Mouse (Mus musculus): ENCODE data around the gene Tsen54.
"Not testable (repeated sequence)": the region's sequence is repeated elsewhere in the genome, so short reads cannot be mapped to it uniquely, and the experiment has no call there.

Tsen54 gene

DNA sequence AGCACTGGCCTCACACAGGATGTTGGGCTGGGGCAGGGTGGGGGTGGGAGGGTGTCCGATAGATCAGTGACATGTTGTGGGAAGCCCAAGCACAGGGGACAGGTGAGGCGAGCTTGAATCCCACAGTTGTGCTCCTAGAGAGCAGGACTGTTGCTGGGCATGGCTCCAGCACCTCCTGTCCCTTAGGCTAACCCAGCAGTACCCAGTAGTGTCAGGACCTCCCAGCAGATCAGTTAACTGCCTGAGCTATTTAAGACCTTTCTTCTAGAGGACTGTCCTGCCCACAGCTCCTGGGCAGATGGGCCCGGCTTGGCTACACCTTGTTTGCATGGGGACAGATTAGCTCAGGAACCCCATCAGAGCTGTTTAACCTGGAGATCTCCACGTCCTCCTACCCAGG lies 14.5 kb downstream of the Tsen54 start:
- no peak for DNase-seq (ENCODE audit: low spot score in 2 of 2)

DNA sequence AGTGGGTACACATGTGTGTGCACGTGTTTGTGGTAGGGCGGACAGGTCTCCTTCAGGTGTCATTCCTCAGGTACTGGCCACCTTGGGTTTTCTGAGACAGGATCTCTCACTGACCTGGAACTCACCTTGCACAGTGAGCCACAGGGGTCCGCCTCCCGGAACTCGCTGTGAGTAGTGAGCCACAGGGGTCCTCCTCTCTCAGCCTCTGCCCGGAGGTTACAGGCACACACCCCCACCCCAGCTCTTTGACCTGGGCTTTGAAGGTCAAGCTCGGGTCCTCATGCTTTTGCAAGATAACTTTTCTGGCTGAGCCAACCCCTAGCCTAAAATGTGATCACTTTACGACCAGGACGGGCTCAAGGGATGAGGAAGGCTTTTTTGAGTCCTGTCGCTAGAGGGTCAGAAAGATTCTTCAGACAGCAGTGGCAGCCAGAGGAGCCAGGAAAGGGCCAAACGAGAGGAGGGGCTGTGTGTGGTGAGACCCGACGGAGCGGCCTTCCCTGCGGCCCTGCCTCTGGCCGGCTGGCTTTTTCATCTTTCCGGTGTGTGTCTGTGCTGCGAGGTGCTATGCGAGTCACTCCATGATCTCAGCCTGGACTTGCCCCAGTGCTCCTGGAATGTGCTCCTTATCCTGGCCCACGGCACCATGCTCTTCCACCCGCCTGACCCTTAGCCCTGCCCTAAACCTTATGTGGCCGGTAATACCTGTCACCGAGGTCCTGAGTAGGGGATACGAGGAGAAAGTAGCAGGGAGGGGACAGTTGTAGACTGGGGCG lies 16.2 kb downstream of the Tsen54 start:
- DNase-seq (ENCODE audit: low spot score in 2 of 2): no peak

DNA sequence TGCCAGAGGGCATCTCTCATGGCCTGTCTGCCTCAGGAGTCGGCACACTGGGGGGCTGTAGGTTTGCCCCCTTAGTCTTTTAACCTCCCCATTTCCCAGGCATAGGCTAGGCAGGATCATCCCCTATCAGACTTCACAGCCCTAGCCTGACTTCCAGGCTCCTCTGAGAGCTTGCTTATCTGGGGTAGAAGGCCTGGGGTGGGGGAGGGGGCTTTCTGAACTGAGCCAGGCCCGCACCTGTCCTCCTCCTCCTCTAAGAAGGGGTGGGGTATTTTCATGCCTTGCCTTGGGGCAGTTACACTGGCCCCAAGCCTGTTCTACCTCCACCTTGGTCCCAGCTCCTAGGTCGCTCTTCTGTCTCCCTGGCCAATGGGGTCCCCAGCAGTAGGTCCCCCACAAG lies 17.0 kb downstream of the Tsen54 start:
- no peak for DNase-seq (ENCODE audit: low spot score in 2 of 2)

DNA sequence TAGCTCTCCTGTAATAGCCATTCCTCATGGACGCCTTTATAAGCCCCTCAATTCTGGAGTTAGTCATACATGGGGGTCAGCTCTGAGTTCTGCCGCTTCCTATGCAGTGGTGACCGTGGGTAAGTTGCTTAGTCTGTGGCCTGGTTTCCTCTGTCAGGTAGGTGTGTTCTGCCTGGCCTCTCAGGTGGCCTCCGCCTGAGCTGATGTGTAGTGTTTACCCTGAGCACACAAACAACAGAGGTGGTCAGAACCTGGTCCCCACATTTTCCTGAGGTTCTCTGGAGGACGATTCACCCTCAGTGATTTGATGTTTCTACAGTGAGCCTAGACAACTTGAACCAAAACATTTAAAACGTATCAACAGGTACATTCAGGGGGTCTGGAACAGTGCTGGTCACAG lies 17.5 kb downstream of the Tsen54 start:
- DNase-seq (ENCODE audit: low spot score in 2 of 2): no peak

DNA sequence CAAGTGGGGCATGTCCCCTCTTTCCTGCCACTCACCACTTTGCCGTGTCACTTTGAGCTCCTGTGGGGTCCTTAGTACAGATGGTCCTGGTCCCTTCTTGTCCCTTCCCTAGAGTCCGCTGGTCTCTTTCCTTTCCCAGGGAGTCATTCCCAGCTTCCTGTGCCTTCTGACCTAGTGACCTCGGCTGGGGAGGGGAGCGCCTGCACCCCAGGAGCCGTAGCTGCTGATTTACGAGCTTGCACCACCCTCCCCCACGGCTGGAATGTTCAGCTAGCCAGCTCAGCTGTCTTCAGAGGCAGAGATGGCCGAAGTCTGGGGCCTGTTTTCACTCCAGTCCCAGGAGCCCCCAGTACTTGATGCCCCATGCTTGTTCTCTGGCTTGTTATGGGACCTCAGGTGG lies 18.0 kb downstream of the Tsen54 start:
- no peak for DNase-seq (ENCODE audit: low spot score in 2 of 2)

DNA sequence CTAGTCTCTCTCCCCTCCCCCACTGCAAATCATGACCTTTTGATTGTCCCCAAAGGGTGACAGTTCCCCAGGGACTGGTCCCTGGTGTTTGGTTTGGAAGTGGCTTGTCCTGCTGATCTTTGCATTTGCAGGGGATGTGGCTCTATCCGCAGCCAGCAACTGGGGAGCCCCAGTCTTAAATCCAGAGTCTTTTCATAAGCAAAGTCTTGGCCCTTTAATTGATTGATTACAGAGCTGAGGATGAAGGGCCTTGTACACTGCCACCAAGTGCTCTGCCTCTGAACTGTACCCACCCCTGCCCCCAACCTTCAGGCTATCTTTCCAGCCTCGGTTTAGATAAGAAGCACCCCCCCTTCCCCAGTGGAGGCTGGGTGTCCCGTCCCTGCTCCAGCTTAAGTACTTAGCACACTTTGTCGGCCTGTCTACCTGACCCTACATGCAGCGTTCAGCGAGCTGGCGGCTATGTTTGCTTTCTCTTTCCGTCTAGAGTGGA lies 18.5 kb downstream of the Tsen54 start:
- DNase-seq (ENCODE audit: low spot score in 2 of 2): no peak

DNA sequence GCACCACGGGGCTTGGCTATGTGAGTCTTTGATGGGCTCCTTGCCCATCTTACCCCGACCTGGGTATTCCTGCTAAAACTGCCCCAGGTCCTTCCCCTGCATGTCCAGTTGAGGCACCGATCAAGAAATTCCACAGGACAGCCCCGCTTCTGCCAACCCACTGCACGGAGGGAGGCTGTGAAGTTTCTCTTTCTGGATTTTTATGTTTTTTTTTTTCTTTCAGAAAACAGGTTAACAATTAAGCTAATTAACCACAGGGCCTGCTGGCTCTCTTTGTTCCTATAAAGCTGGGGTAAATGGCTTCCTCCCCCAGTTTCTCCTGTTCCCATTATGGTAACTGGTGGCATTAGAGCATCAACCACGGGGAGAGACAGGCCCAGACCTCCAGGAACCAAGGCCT lies 19.5 kb downstream of the Tsen54 start:
- DNase-seq (ENCODE audit: low spot score in 2 of 2): no peak

DNA sequence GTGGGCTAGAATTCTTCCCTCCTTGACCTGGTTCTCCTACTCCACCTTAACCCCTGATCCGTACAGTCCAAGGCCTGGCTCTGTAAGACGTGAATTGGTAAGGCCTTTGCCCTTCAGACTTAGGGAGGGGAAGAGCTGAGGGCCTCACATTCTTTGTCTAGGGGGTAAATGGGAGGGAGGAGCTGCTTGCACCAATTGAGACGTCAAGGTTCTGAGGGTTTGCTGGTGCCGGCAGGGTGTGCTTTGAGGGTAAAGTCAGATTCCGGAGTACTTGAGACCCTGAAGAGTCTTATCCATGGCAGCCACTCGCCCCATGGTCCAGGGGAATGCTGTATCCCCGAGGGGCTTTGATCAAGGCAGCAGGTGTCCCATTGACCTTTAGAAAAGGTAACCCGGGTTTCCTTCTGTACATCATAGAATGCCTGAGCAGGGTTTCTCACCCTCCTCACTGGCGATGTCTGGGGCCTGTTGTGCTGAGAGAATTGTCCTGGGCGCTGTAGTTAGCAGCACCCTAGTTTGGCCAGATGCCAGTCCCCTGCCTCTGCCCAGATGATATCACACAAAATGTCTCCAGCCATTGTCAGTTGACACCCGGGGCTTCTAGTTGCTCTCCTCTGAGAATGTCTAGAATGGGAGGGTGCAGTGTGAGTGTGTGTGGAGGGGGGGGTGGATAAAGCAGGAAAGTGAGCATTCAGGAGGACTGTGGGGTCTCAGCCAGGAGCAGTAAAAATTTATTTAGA lies 22.3 kb downstream of the Tsen54 start:
- no peak for DNase-seq (ENCODE audit: low spot score in 2 of 2)

DNA sequence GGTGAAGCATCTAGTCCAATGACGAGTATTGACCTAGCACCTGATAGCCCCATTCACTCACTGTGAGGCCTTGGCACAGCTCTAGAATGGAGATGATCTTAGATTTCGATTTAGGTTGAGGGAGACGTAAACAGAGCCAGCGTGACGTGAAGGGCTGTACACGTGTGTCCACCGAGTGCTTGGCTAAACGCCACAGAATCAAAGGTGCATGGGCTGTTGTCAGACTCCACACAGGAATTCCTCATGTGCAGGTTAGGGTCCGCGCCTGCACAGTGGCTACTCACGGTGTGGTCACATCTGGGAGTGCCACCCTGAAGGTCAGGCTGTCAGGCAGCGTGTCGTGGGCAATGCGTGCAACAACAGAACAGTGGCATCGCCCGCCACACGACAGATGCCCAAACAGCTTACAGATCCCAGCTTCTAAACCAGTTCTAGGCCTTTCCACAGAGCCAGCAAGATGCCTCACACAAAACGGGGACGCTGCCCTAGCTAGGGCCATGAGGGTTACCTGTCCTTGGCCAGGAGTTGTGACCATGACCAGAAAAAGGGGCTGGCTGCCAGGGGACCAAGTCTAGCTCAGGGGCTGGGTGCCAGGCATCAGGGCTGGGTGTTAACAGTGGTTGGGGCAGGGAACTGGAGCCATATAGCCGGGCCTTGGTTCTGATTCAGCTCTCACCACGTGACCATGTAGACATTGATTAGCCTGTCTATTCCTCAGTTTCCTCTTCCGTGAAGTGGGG lies 23.3 kb downstream of the Tsen54 start:
- no peak for DNase-seq (ENCODE audit: low spot score in 2 of 2)

DNA sequence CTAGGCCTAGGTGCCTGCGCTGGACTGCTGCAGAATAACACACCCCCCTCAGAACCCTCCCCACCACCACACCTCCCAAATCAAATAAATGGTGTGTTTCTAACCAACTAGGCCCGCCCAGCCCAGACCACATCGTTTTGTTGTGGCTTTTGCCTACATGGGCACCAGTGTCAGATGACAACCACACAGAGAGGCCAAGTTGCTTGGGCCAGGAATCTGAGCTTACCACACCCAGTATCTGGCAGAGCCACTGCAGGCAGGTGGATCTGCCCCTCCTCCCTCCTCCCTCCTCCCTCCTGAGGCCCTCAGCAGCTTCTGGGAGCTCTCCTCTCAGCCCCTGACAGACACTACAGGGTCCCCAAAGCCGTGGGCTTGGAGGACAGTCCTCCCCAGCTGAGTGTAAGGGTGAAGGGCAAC lies 24.4 kb downstream of the Tsen54 start:
- DNase-seq (ENCODE audit: low spot score in 2 of 2): no peak

DNA sequence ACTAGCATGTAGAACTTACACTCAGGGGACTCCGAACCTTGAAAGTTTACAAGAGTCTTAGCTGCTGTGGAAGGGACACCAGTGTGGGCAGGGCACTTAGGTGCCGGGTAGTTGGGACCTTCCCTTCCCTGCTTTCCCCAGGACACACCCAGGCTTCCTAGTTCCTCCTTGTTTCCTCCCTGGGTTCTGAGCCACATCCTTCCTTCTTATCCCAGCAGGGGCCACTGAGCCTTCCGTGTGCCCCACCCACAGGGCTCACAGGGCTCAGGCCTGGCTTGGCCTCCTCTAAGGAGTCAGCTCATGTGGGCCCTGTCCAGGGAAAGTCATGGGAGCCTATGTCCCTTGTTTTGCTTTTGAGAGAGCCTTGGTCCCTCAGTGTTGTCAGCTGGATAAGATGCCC lies 25.2 kb downstream of the Tsen54 start:
- no peak for DNase-seq (ENCODE audit: low spot score in 2 of 2)

DNA sequence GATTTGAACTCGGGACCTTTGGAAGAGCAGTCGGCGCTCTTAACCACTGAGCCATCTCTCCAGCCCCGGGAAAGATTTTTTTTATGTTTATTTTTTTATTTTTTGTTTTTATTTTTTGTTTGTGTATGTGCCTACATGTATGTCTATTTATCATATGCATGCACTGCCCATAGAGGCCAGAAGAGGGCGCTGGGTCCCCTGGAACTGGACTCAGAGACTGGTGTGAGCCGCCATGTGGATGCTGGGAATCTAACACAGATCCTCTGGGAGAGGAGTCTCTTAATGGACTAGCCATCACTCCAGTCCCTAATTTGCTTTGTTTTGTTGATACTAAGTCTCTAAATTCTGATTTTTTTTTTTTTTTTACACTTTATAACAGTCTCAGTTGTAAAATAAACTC lies 26.5 kb downstream of the Tsen54 start:
- no peak for DNase-seq (ENCODE audit: low spot score in 2 of 2)

DNA sequence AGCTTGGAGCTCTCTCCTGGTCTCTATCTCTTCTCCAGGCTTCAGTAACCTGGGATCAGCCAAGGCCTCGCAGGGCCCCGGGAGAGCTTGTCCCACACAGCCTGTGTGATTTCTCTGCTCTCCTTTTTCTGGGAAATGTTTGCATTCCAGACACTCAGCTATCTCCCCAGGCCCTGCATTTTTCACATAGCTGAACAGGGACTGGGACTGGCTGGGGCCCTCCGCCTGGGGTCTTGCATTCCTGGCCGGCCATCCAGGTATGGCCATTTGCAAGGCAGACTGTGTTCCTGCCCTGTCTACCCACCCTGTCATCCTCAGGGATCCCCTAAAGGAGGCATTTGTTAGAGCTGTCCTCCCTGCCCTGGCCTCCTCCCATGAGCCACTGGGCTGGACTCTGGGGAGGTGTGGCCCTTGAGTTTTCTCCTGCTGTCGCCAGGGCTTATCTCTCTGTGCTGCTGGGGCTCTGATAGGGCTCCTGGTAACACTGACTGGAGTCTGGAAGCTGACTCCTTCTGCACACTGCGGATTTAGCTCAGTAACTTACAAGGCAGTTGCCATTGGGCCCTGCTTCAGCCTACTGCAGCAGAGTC lies 27.5 kb downstream of the Tsen54 start:
- DNase-seq (ENCODE audit: low spot score in 2 of 2): no peak

DNA sequence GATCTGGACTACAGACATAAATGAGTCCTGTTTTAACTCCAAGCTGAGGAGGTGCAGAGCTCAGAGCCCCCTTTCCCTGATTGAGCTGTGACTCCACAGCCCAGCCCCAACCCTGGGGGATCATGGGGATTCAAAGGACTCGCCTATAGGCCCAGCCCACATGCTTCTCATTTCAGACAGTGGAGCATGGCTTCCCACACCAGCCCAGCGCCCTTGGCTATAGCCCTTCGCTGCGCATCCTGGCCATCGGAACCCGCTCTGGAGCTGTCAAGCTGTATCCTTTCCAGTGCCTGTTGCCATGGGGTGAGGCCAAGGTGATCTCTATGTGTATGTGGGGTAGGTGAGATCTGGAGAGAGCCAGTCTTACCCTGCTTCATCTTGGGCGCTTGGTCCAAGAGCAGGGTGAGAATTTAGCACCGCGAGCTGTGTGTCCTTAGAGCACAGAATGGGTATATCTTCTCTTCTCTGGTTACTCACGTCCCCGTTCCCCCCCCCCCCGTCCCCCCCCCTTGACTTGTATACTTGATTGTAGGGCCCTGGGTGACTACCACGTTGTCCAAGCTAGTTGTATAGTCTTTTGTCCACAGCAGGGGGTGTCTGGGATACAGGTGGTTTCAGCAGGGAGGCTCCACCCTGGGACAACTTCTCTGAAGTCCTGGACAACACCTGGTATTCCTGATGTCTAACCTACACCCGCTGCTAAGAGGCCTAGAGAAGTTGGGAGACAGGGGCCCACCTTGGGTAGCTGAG lies 28.8 kb downstream of the Tsen54 start:
- no peak for DNase-seq (ENCODE audit: low spot score in 2 of 2)

DNA sequence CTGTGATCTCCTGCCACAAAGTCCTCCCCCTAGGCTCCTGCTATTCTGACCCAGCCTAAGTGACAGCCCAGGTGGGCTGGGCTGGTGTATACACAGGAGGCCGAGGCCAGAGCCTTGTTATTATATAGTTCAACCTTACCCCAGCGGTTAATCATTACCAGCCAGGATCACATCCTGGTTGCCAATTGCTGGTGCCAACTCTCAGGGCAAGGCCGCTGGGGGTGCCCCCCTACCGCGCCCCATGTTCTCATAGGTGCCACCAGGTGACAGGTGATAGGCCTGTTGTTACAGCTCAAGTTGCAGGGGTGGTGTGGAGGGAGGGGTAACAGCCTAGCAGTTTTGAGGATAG lies 29.3 kb downstream of the Tsen54 start:
- DNase-seq (ENCODE audit: low spot score in 2 of 2): no peak

DNA sequence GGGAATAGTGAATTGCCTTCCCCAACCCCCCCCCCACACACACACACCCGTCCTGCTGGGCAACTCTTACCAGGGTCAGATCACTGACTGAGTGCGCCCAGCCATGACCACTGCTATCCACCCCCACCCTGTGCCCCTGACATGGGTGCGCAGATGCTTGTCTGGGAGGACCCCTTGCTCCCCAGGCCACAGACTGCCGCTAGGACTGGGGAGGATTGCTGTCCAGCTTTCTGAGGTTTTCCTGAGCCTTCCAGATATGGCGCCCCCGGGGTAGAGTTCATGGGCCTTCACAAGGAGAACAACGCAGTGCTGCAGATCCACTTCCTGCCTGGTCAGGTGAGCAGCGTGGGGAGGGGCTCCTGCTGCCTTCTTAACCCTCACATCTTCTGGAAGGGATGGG lies 29.7 kb downstream of the Tsen54 start:
- no peak for DNase-seq (ENCODE audit: low spot score in 2 of 2)

DNA sequence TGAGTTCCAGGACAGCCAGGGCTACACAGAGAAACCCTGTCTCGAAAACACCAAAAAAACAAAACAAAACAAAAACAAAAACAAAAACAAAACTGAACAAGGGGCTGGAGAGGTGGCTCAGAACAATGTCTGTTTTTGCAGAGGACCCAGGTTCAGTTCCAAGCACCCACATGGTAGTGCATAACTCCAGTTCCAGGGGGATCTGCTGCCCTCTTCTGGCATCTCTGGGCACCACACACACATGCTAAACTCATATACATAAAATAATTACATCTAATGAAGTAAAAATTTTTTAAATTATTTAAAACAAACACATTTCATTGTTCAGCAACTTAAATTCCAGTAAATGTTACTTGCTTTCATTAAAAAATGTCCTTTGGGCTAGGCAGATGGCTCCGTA lies 31.3 kb downstream of the Tsen54 start:
- DNase-seq (ENCODE audit: low spot score in 2 of 2): no peak

DNA sequence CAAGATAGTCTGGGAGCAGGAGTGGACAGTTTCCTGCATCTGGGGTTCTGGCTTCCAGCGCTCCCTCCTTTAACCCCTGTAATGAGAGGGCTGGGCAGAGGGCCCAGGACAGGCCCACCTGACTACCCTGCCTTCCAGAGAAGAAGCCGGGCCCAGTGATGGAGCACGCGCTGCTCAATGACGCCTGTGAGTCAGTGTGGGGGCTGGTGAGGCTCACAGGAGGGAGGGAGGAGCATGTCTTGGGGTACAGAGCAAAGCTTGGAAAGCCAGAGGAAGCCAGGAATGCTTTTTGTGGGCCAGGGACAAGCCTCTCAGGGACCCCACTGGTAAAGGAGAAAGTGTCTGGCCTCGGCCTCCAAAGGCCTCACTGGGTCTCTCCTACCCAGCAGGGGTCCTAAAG lies 40.1 kb downstream of the Tsen54 start:
- peak; percentile 16 to 19 for DNase-seq (ENCODE audit: low spot score in 2 of 2)

DNA sequence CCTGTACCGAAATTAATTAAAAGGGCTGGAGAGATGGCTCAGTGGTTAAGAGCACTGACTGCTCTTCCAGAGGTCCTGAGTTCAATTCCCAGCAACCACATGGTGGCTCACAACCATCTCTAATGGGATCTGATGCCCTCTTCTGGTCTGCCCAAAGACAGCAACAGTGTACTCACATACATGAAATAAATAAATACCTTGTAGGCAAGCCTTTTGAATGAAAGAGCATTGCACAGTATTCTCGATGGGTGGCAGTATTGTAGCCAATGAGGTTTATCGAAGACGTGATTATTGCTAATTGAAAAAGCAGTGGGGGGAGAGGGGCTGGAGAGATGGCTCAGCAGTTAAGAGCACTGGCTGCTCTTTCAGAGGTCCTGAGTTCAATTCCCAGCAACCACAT lies 42.6 kb downstream of the Tsen54 start:
- not testable (repeated sequence) for DNase-seq (ENCODE audit: low spot score in 2 of 2)

DNA sequence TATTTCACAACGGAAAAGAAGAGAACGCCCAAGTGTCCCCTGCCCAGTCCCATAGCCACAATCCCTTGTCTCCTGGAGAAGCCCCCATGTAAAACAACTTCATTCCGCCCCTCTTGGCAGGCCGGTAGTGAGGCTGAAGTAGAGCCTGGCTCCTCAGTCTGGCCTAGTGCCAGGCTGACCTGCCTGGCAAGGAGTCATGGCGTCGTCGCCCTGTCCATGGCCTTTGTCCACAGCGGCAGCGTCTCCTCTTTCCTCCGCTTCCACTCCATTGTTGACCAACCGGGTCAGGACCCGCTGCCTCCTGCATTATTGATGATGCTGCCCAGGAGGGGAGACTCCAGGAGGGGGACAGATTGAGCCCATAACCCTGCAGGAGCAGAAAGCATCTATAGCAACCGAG lies 43.4 kb downstream of the Tsen54 start:
- no peak for DNase-seq (ENCODE audit: low spot score in 2 of 2)

DNA sequence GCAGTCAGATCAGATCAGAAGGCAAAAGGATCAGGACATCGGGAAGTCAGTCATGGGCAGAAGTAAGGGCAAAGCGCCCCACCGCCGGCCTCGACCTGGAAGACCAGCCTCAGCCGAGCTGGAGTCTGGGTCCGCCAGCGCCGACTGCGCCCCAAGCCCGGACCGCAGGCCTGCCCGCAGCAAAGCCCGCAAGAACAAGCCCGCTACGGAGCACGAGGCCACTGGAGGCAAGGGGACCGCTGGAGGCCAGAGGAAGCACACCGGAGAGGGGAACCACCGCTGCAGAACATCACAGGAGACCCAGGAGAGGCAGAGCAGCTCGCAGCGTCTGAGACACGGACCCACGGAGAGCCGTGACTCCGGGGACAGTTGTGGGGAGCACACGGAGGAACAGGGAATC lies 43.8 kb downstream of the Tsen54 start, which contains the start of gene Myo15b:
Myo15b (plus strand) TSS at position 53 of the 400 bp plus-strand sequence.
- no peak for DNase-seq (ENCODE audit: low spot score in 2 of 2)
